Mouse (Mus musculus): ENCODE results near the gene Tcfl5. TPM values are rescaled to one million over a fixed set of nuclear protein-coding genes. Genes with fewer than 3 reads are reported as not detected.

Tcfl5 gene
- total and polyA plus RNA-seq, 2 experiments from 2014 or later = 0.04 TPM; not detected in 1

DNA sequence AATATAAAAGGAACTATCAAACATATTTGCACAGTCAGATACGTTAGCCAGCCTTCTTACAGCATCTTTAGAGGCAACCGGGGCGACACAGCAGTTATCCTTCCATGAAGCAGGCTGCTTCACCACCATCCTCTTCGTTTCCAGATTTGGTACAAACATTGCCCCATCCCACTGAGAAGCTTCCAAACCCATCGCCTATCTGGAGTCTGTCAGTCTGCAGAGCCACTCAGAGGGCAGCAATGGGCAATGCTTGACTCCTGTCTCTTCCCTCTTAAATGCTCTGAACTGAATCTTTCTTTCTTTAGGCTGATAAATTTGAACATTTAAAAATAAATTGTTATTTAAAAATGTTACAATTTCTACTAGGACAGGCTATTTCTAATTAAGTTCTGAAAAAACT is 15.9 kb upstream of the Tcfl5 start:
- TF ChIP-seq CTCF (IDR thresholded peaks at IDR 0.05; ENCODE audit: low read depth) = no peak
- TF ChIP-seq EP300 (IDR thresholded peaks at IDR 0.05; ENCODE audit: low read depth) = no peak
- no peaks in the 10 kb centered on the region for H3K9me3 ChIP-seq (replicated peaks; ENCODE audit: control insufficient read depth, low read length)
- 89% methylated on average over 5 of the region's 5 CpGs for WGBS

DNA sequence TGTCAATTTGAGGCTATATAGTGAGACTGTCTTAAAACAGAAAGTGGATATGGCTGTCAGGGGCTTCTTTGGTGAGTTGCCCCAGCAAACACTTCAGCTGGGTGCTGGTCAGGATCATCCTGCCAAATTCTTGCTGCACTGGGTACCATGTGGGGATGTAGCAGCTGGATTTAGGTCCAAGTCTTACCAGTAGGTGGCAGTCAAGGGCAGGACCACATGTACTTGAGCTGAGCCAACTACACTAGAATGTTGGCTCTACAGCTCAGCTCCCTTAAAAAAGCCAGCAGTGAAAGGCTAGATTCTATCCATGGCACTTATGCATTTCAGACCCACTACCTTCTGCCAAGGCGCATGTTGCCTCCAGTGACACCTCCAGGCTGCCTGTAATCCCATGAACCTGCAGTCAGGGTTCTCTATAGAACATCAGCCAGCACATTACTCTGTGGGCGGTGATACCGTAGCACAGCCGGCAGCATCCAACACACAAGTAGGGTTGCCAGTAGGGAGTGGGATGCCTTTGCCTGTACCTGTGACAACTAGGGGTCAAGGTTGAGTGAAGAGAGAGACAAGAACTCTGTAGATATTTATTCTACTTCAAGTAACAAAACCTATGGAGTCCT is 15.0 kb upstream of the Tcfl5 start:
- Histone ChIP-seq H3K27me3 (ENCODE audit: control insufficient read depth, insufficient read depth, low read length) (no peaks in the 10 kb centered on the region), H3K4me2 (ENCODE audit: low read depth, low read length) (no peak overlapping the region), H3K9ac (replicated peaks; ENCODE audit: low read depth, low read length) (no peak overlapping the region), H3K36me3 (replicated peaks; ENCODE audit: control insufficient read depth, insufficient read depth, low read length) (peaks cover 19% of the 10 kb centered on the region), H3K9me3 (replicated peaks; ENCODE audit: control insufficient read depth, low read length) (no peaks in the 10 kb centered on the region), H3K4me1 (ENCODE audit: control insufficient read depth, insufficient read depth) (no peaks in the 10 kb centered on the region), H3K27ac (ENCODE audit: low read depth) (no peak overlapping the region), H3K4me3 (ENCODE audit: low read depth, low read length) (no peak overlapping the region)
- peak; percentile 86 for ATAC-seq (ENCODE audit: insufficient read depth, low read depth)
- TF ChIP-seq EP300 (IDR thresholded peaks at IDR 0.05; ENCODE audit: low read depth) (no peak), CTCF (IDR thresholded peaks at IDR 0.05; ENCODE audit: low read depth) (peak; percentile 80)
- DNase-seq (ENCODE audit: low spot score) = peak; percentile 72
- 74% methylated on average over 4 of the region's 4 CpGs for WGBS

More for the DNA sequence above, 15.9 kb upstream of the Tcfl5 start:
- no peak overlapping the region for H3K27ac ChIP-seq (ENCODE audit: low read depth)
- H3K4me1 ChIP-seq (ENCODE audit: control insufficient read depth, insufficient read depth) = no peaks in the 10 kb centered on the region
- DNase-seq (ENCODE audit: low spot score) (no peak), ATAC-seq (ENCODE audit: insufficient read depth, low read depth) (no peak)
- peaks cover 19% of the 10 kb centered on the region for H3K36me3 ChIP-seq (replicated peaks; ENCODE audit: control insufficient read depth, insufficient read depth, low read length)
- no peaks in the 10 kb centered on the region for H3K27me3 ChIP-seq (ENCODE audit: control insufficient read depth, insufficient read depth, low read length)
- no peak overlapping the region for H3K9ac ChIP-seq (replicated peaks; ENCODE audit: low read depth, low read length)
- H3K4me2 ChIP-seq (ENCODE audit: low read depth, low read length) = no peak overlapping the region
- H3K4me3 ChIP-seq (ENCODE audit: low read depth, low read length) = no peak overlapping the region

GRCm38 (mm10) chr2:180655150-180655549 is 12.6 kb upstream of the Tcfl5 start:
- Histone ChIP-seq H3K27me3 (ENCODE audit: control insufficient read depth, insufficient read depth, low read length) (no peaks in the 10 kb centered on the region), H3K4me1 (ENCODE audit: control insufficient read depth, insufficient read depth) (no peaks in the 10 kb centered on the region), H3K36me3 (replicated peaks; ENCODE audit: control insufficient read depth, insufficient read depth, low read length) (0 out of 2 replicates have a peak, but pooled peaks cover 4% of the 10 kb centered on the region), H3K4me3 (ENCODE audit: low read depth, low read length) (no peak overlapping the region), H3K9me3 (replicated peaks; ENCODE audit: control insufficient read depth, low read length) (no peaks in the 10 kb centered on the region), H3K27ac (ENCODE audit: low read depth) (no peak overlapping the region), H3K9ac (replicated peaks; ENCODE audit: low read depth, low read length) (no peak overlapping the region), H3K4me2 (ENCODE audit: low read depth, low read length) (no peak overlapping the region)
- no peak for ATAC-seq (ENCODE audit: insufficient read depth, low read depth)
- no peak for DNase-seq (ENCODE audit: low spot score)
- TF ChIP-seq EP300 (IDR thresholded peaks at IDR 0.05; ENCODE audit: low read depth) (no peak), CTCF (IDR thresholded peaks at IDR 0.05; ENCODE audit: low read depth) (no peak)
- 66% methylated on average over 6 of the region's 6 CpGs for WGBS

DNA sequence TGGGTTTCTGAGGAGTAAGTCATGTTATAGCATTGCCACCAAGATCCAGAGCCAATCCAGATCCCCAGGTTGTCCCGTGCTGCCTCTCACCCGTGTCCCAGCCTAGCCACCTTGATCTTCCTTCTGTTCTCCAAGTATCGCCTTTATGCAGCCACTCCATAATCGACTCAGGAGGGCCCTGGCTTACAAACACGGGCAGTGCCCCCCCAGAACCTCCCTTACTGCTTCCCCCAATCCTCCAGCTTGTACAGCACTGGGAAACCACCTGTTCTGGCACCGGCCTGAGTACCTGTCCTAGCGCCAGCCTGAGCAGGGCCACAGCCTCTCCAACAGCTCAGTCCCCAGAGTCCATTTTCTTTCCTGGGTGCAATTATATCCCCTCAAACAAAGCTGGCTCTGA is 12.2 kb upstream of the Tcfl5 start:
- no peak for ATAC-seq (ENCODE audit: insufficient read depth, low read depth)
- TF ChIP-seq EP300 (IDR thresholded peaks at IDR 0.05; ENCODE audit: low read depth) = no peak
- no peak for TF ChIP-seq CTCF (IDR thresholded peaks at IDR 0.05; ENCODE audit: low read depth)
- no peak for DNase-seq (ENCODE audit: low spot score)

DNA sequence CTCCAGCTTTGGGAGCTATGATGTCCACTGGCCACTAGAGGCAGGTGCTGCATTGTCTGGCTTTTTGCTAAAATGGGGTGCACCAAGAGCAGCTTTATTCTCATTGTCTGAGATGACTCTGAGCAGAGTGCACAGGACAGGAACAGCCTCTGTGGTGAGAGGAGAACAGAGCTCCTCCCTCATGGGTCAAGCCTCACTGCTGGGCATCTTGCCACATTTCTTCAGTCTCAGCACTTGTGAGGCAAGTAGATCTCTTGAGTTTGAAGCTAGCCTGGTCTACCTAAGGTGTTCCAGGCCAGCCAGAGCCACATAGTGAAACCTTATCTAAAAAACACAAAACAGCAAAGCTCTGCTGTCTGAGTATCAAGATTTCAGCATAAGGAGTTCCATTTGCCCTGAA is 4.3 kb upstream of the Tcfl5 start:
- peaks cover 17% of the 10 kb centered on the region for H3K9me3 ChIP-seq (replicated peaks; ENCODE audit: control insufficient read depth, low read length)
- no peak for DNase-seq (ENCODE audit: low spot score)
- H3K27me3 ChIP-seq (ENCODE audit: control insufficient read depth, insufficient read depth, low read length) = peaks cover 24% of the 10 kb centered on the region
- no peaks in the 10 kb centered on the region for H3K4me1 ChIP-seq (ENCODE audit: control insufficient read depth, insufficient read depth)
- no peak for ATAC-seq (ENCODE audit: insufficient read depth, low read depth)
- H3K9ac ChIP-seq (replicated peaks; ENCODE audit: low read depth, low read length) = no peak overlapping the region
- H3K36me3 ChIP-seq (replicated peaks; ENCODE audit: control insufficient read depth, insufficient read depth, low read length) = no peaks in the 10 kb centered on the region
- H3K4me2 ChIP-seq (ENCODE audit: low read depth, low read length) = no peak overlapping the region
- no peak for TF ChIP-seq CTCF (IDR thresholded peaks at IDR 0.05; ENCODE audit: low read depth)
- TF ChIP-seq EP300 (IDR thresholded peaks at IDR 0.05; ENCODE audit: low read depth) = no peak
- no peak overlapping the region for H3K4me3 ChIP-seq (ENCODE audit: low read depth, low read length)
- no peak overlapping the region for H3K27ac ChIP-seq (ENCODE audit: low read depth)

More for the DNA sequence above, 12.2 kb upstream of the Tcfl5 start:
- no peak overlapping the region for H3K27ac ChIP-seq (ENCODE audit: low read depth)
- no peaks in the 10 kb centered on the region for H3K27me3 ChIP-seq (ENCODE audit: control insufficient read depth, insufficient read depth, low read length)
- H3K9me3 ChIP-seq (replicated peaks; ENCODE audit: control insufficient read depth, low read length) = no peaks in the 10 kb centered on the region
- no peak overlapping the region for H3K9ac ChIP-seq (replicated peaks; ENCODE audit: low read depth, low read length)
- H3K4me3 ChIP-seq (ENCODE audit: low read depth, low read length) = no peak overlapping the region
- no peak overlapping the region for H3K4me2 ChIP-seq (ENCODE audit: low read depth, low read length)
- no peaks in the 10 kb centered on the region for H3K36me3 ChIP-seq (replicated peaks; ENCODE audit: control insufficient read depth, insufficient read depth, low read length)
- WGBS = 72% methylated on average over 7 of the region's 7 CpGs
- H3K4me1 ChIP-seq (ENCODE audit: control insufficient read depth, insufficient read depth) = no peaks in the 10 kb centered on the region

GRCm38 (mm10) chr2:180643626-180644025 is 1.1 kb upstream of the Tcfl5 start:
- Histone ChIP-seq H3K27ac (ENCODE audit: low read depth) (no peak overlapping the region), H3K9ac (replicated peaks; ENCODE audit: low read depth, low read length) (no peak overlapping the region), H3K36me3 (replicated peaks; ENCODE audit: control insufficient read depth, insufficient read depth, low read length) (no peaks in the 10 kb centered on the region), H3K9me3 (replicated peaks; ENCODE audit: control insufficient read depth, low read length) (peaks cover 17% of the 10 kb centered on the region), H3K4me1 (ENCODE audit: control insufficient read depth, insufficient read depth) (no peaks in the 10 kb centered on the region), H3K4me2 (ENCODE audit: low read depth, low read length) (no peak overlapping the region), H3K27me3 (ENCODE audit: control insufficient read depth, insufficient read depth, low read length) (peaks cover 52% of the 10 kb centered on the region), H3K4me3 (ENCODE audit: low read depth, low read length) (no peak overlapping the region)
- no peak for ATAC-seq (ENCODE audit: insufficient read depth, low read depth)
- no peak for DNase-seq (ENCODE audit: low spot score)
- TF ChIP-seq EP300 (IDR thresholded peaks at IDR 0.05; ENCODE audit: low read depth) (no peak), CTCF (IDR thresholded peaks at IDR 0.05; ENCODE audit: low read depth) (no peak)

Data from heart, postnatal 0 days (tissue).